Mouse (Mus musculus) limb, embryonic 11.5 days (tissue): ENCODE data around the gene Tspan13. TPM values are rescaled to one million over a fixed set of nuclear protein-coding genes. Genes with fewer than 3 reads are reported as not detected.

Source experiments
- ATAC-seq: fragments of 200-750 bp; cut with Nextera tagmentation; 2 replicates; pipeline ENCODE4 v1.8.0; 2017; ENCODE audit warnings: low read depth; ENCODE audit not compliant: insufficient number of reproducible peaks, low FRiP score, low TSS enrichment
- DNase-seq: peaks from one replicate; pipeline ENCODE4 v3.0.0-alpha.2; 2015; ENCODE audit warnings: low spot score
- H3K27ac ChIP-seq: fragments of 300-500 bp; sonication (generic); replicated peaks from 2 replicates; pipeline ENCODE4 v1.5.1; 2014; ENCODE audit warnings: low read depth, mild to moderate bottlenecking, low read length
- H3K27me3 ChIP-seq: fragments of 300-500 bp; sonication (generic); 2 replicates; pipeline ENCODE4 v1.6.1; 2014; ENCODE audit warnings: mild to moderate bottlenecking, low read length, mixed read lengths; ENCODE audit not compliant: control insufficient read depth, insufficient read depth
- H3K36me3 ChIP-seq: fragments of 300-500 bp; sonication (generic); 2 replicates; pipeline ENCODE4 v1.6.1; 2014; ENCODE audit warnings: mild to moderate bottlenecking, low read length, moderate library complexity, mixed read lengths; ENCODE audit not compliant: control insufficient read depth, insufficient read depth
- H3K4me1 ChIP-seq: fragments of 300-500 bp; sonication (generic); 2 replicates; pipeline ENCODE4 v1.6.1; 2014; ENCODE audit warnings: low read length, mixed read lengths; ENCODE audit not compliant: control insufficient read depth, insufficient read depth
- H3K4me2 ChIP-seq: fragments of 300-500 bp; sonication (generic); 2 replicates; pipeline ENCODE4 v1.6.1; 2014; ENCODE audit warnings: low read depth, mild to moderate bottlenecking, moderate library complexity; ENCODE audit not compliant: severe bottlenecking
- H3K4me3 ChIP-seq: fragments of 300-500 bp; sonication (generic); 2 replicates; pipeline ENCODE4 v1.5.1; 2014; ENCODE audit warnings: low read depth, low read length
- H3K9ac ChIP-seq: fragments of 300-500 bp; sonication (generic); 2 replicates; pipeline ENCODE4 v1.6.1; 2014; ENCODE audit warnings: mild to moderate bottlenecking, low read length
- H3K9me3 ChIP-seq: fragments of 300-500 bp; sonication (generic); 2 replicates; pipeline ENCODE4 v1.6.1; 2016; ENCODE audit warnings: low read length; ENCODE audit not compliant: control insufficient read depth
- WGBS: fragments of 180-500 bp; shearing (Covaris S2); extraction: QIAGEN DNeasy Blood & Tissue Kit; methylation state at CpG from one replicate; pipeline ENCODE4 v1.1.7; 2014; 5-methylcytosine and 5-hydroxymethylcytosine counted together
- polyA plus RNA-seq: library from polyadenylated mRNA; unstranded; fragments of >200 nt; fragmentation: Nextera tagmentation; extraction: Ambion mirVana; gene quantifications from 2 replicates; pipeline ENCODE4 v1.2.1, GENCODE M21; 2014

Tspan13 gene
- polyA plus RNA-seq, 1 experiment from 2014 or later, result 54.7 TPM

- no peak overlapping the region for H3K4me3 ChIP-seq
- H3K27ac ChIP-seq, result no peak overlapping the region
- no peaks in the 10 kb centered on the region for H3K4me1 ChIP-seq
These were observed 13.2 kb downstream of the Tspan13 start for GRCm38 (mm10) chr12:36028968-36029645.

GRCm38 (mm10) chr12:36027171-36027570 lies 15.1 kb downstream of the Tspan13 start:
- Histone ChIP-seq H3K9ac (no peak overlapping the region), H3K4me1 (no peaks in the 10 kb centered on the region), H3K9me3 (no peaks in the 10 kb centered on the region), H3K27me3 (no peaks in the 10 kb centered on the region), H3K27ac (no peak overlapping the region), H3K36me3 (no peaks in the 10 kb centered on the region), H3K4me2 (no peak overlapping the region), H3K4me3 (no peak overlapping the region)
- no peak for DNase-seq
- WGBS, result 91% methylated on average over 2 of the region's 2 CpGs
- ATAC-seq, result no peak

More at GRCm38 (mm10) chr12:36028968-36029645, 13.2 kb downstream of the Tspan13 start:
- no peak for DNase-seq
- H3K36me3 ChIP-seq, result no peaks in the 10 kb centered on the region
- no peak overlapping the region for H3K9ac ChIP-seq
- no peak overlapping the region for H3K4me2 ChIP-seq
- no peaks in the 10 kb centered on the region for H3K9me3 ChIP-seq
- WGBS, result 66% methylated on average over 5 of the region's 5 CpGs
- ATAC-seq, result no peak
- no peaks in the 10 kb centered on the region for H3K27me3 ChIP-seq

GRCm38 (mm10) chr12:36026126-36026525 lies 16.2 kb downstream of the Tspan13 start:
- Histone ChIP-seq H3K9me3 (no peaks in the 10 kb centered on the region), H3K27ac (no peak overlapping the region)
- 95% methylated on average over 4 of the region's 4 CpGs for WGBS

GRCm38 (mm10) chr12:36020710-36021109 lies 21.6 kb downstream of the Tspan13 start:
- Histone ChIP-seq H3K9me3 (no peaks in the 10 kb centered on the region), H3K9ac (no peak overlapping the region), H3K27me3 (no peaks in the 10 kb centered on the region), H3K4me3 (no peak overlapping the region), H3K4me1 (no peaks in the 10 kb centered on the region), H3K4me2 (no peak overlapping the region), H3K36me3 (no peaks in the 10 kb centered on the region), H3K27ac (no peak overlapping the region)
- DNase-seq (no peak), ATAC-seq (no peak)
- 80% methylated on average over 2 of the region's 2 CpGs for WGBS

More at GRCm38 (mm10) chr12:36026126-36026525, 16.2 kb downstream of the Tspan13 start:
- Histone ChIP-seq H3K4me2 (no peak overlapping the region), H3K27me3 (no peaks in the 10 kb centered on the region), H3K4me3 (no peak overlapping the region), H3K9ac (no peak overlapping the region), H3K4me1 (no peaks in the 10 kb centered on the region), H3K36me3 (no peaks in the 10 kb centered on the region)
- DNase-seq (no peak), ATAC-seq (no peak)

GRCm38 (mm10) chr12:36020081-36020480 lies 22.2 kb downstream of the Tspan13 start:
- no peak overlapping the region for H3K9ac ChIP-seq
- H3K27ac ChIP-seq, result no peak overlapping the region
- H3K36me3 ChIP-seq, result no peaks in the 10 kb centered on the region
- no peak for DNase-seq
- no peaks in the 10 kb centered on the region for H3K9me3 ChIP-seq
- H3K4me1 ChIP-seq, result no peaks in the 10 kb centered on the region
- WGBS, result 86% methylated on average over 3 of the region's 3 CpGs
- no peak overlapping the region for H3K4me3 ChIP-seq
- no peak overlapping the region for H3K4me2 ChIP-seq
- no peaks in the 10 kb centered on the region for H3K27me3 ChIP-seq
- no peak for ATAC-seq

GRCm38 (mm10) chr12:36019572-36019971 lies 22.7 kb downstream of the Tspan13 start:
- H3K4me1 ChIP-seq, result no peaks in the 10 kb centered on the region
- H3K27ac ChIP-seq, result no peak overlapping the region
- no peak overlapping the region for H3K4me2 ChIP-seq
- 90% methylated on average over 4 of the region's 4 CpGs for WGBS
- ATAC-seq, result no peak
- H3K27me3 ChIP-seq, result no peaks in the 10 kb centered on the region
- no peak overlapping the region for H3K9ac ChIP-seq
- no peak for DNase-seq
- H3K36me3 ChIP-seq, result no peaks in the 10 kb centered on the region
- no peak overlapping the region for H3K4me3 ChIP-seq
- H3K9me3 ChIP-seq, result no peaks in the 10 kb centered on the region

GRCm38 (mm10) chr12:36017791-36018190 lies 24.5 kb downstream of the Tspan13 start:
- no peak overlapping the region for H3K4me2 ChIP-seq
- H3K27ac ChIP-seq, result no peak overlapping the region
- ATAC-seq (no peak), DNase-seq (no peak)
- H3K27me3 ChIP-seq, result no peaks in the 10 kb centered on the region
- H3K4me1 ChIP-seq, result no peaks in the 10 kb centered on the region
- no peak overlapping the region for H3K4me3 ChIP-seq
- 83% methylated on average over 2 of the region's 2 CpGs for WGBS
- no peaks in the 10 kb centered on the region for H3K9me3 ChIP-seq
- H3K9ac ChIP-seq, result no peak overlapping the region
- no peaks in the 10 kb centered on the region for H3K36me3 ChIP-seq

- 67% methylated on average over 7 of the region's 7 CpGs for WGBS
- no peak for ATAC-seq
These were observed 28.9 kb downstream of the Tspan13 start for GRCm38 (mm10) chr12:36013216-36013910.

More at GRCm38 (mm10) chr12:36013216-36013910, 28.9 kb downstream of the Tspan13 start:
- H3K4me3 ChIP-seq, result no peak overlapping the region
- H3K4me1 ChIP-seq, result no peaks in the 10 kb centered on the region
- no peak overlapping the region for H3K9ac ChIP-seq
- H3K36me3 ChIP-seq, result no peaks in the 10 kb centered on the region
- H3K9me3 ChIP-seq, result no peaks in the 10 kb centered on the region
- H3K27ac ChIP-seq, result no peak overlapping the region
- no peak for DNase-seq
- H3K27me3 ChIP-seq, result no peaks in the 10 kb centered on the region
- H3K4me2 ChIP-seq, result no peak overlapping the region
